Mouse (Mus musculus): Measurements from ENCODE around the gene Wdr17.
A peak's percentile ranks its signal among the peaks of the same experiment; 100 is the strongest.

- TF ChIP-seq POU5F1 (IDR thresholded peaks at IDR 0.05; ENCODE audit: borderline replicate concordance, low read length) (no peak), CTCF (conservative IDR thresholded peaks at IDR 0.05; ENCODE audit: low read length) (peak; percentile 75), NANOG (IDR thresholded peaks at IDR 0.05; ENCODE audit: borderline replicate concordance, low read length) (no peak)
Measured at GRCm38 (mm10) chr8:54705743-54706142, 181.2 kb downstream of the Wdr17 start.
